ENCODE assay signal across 8 mouse cellular contexts in genomic region chr2:179973871-179974628, GRCm38 (mm10). TPM values are rescaled to one million over a fixed set of nuclear protein-coding genes. Genes with fewer than 3 reads are reported as not detected.
DNase-seq lines count a peak whose midpoint lies in the region; ATAC-seq and TF ChIP-seq lines count a peak whose summit lies in the region.

No protein-coding gene starts in this region.

- peak overlapping the region; percentile 32; the same call in 1 of the 2 replicates for H3K27ac ChIP-seq in heart, adult 2 months
- no peak overlapping the region for H3K27ac ChIP-seq in limb, embryonic 12.5 days
- peak overlapping the region; percentile 23; the same call in 1 of the 2 replicates for H3K27ac ChIP-seq in neural tube, embryonic 13.5 days (replicated peaks)

- intact Hi-C loops in heart, adult 2 months (cut with DNase I) = loop anchor here (2.0 to 5.0 kb wide), 2 partner anchors 57 to 143 kb away; partner anchors contain the start of gene Osbpl2

- no peaks in the 10 kb centered on the region for H3K9me3 ChIP-seq in limb, embryonic 12.5 days
- H3K9me3 ChIP-seq in neural tube, embryonic 13.5 days = no peaks in the 10 kb centered on the region

- no peaks in the 10 kb centered on the region for H3K27me3 ChIP-seq in heart, adult 2 months (ENCODE audit: control insufficient read depth, insufficient read depth, low read length)
- peaks cover 3% of the 10 kb centered on the region; the same call in 1 of the 2 replicates for H3K27me3 ChIP-seq in limb, embryonic 12.5 days
- no peaks in the 10 kb centered on the region for H3K27me3 ChIP-seq in neural tube, embryonic 13.5 days

- peak; percentile 55 for DNase-seq in cerebellum, adult 11-12 months
- no peak for DNase-seq in cerebellum, adult 11 months
- peak; percentile 33 to 45 for DNase-seq in adrenal gland, postnatal 36 days
- DNase-seq in heart, adult 2 months = peak in 1 of 2 experiments; percentile 71
- no peak for DNase-seq in urinary bladder, adult 18-20 months (ENCODE audit: low spot score in 2 of 2)
- no peak for DNase-seq in gastrocnemius, adult 8-10 months (ENCODE audit: low spot score in 2 of 2)

- TF ChIP-seq POLR2A in heart, adult 2 months (IDR thresholded peaks at IDR 0.05; ENCODE audit: insufficient read depth, low read depth, low read length) = no peak

- peaks cover 8% of the 10 kb centered on the region for H3K79me2 ChIP-seq in heart, adult 2 months (replicated peaks; ENCODE audit: control insufficient read depth, insufficient read depth, low read length)

- no peak for ATAC-seq in limb, embryonic 12.5 days (ENCODE audit: insufficient number of reproducible peaks, insufficient read depth, low FRiP score, low TSS enrichment, low read depth)
- ATAC-seq in neural tube, embryonic 13.5 days (ENCODE audit: low read depth) = no peak

- peaks cover 25% of the 10 kb centered on the region for H3K4me1 ChIP-seq in heart, adult 2 months (ENCODE audit: control insufficient read depth, insufficient read depth, low read length)
- peaks cover 44% of the 10 kb centered on the region for H3K4me1 ChIP-seq in limb, embryonic 12.5 days (replicated peaks)
- H3K4me1 ChIP-seq in neural tube, embryonic 13.5 days (replicated peaks) = peaks cover 75% of the 10 kb centered on the region

- TF ChIP-seq EP300 in heart, adult 2 months (IDR thresholded peaks at IDR 0.05; ENCODE audit: insufficient read depth, low read depth, low read length) = peak; percentile 77

- peaks cover 5% of the 10 kb centered on the region for H3K36me3 ChIP-seq in heart, adult 2 months (ENCODE audit: control insufficient read depth, insufficient read depth, low read length)
- no peaks in the 10 kb centered on the region for H3K36me3 ChIP-seq in limb, embryonic 12.5 days
- H3K36me3 ChIP-seq in neural tube, embryonic 13.5 days = no peaks in the 10 kb centered on the region

- H3K4me2 ChIP-seq in limb, embryonic 12.5 days = peak overlapping the region; percentile 100
- H3K4me2 ChIP-seq in neural tube, embryonic 13.5 days = peak overlapping the region; percentile 99

- peak overlapping the region; percentile 58 for H3K4me3 ChIP-seq in heart, adult 2 months
- H3K4me3 ChIP-seq in limb, embryonic 12.5 days (replicated peaks) = peak overlapping the region; percentile 73
- H3K4me3 ChIP-seq in neural tube, embryonic 13.5 days = peak overlapping the region; percentile 86

- WGBS in heart, adult 2 months = 39% methylated on average over 8 of the region's 8 CpGs
- WGBS in limb, embryonic 12.5 days = 36% methylated on average over 8 of the region's 8 CpGs
- WGBS in neural tube, embryonic 13.5 days = 35% methylated on average over 8 of the region's 8 CpGs

- 0 out of 2 replicates have a peak overlapping the region, but pooled peaks have one; percentile 8 for H3K9ac ChIP-seq in heart, adult 2 months (ENCODE audit: low read depth, low read length)
- H3K9ac ChIP-seq in limb, embryonic 12.5 days (replicated peaks) = peak overlapping the region; percentile 77
- H3K9ac ChIP-seq in neural tube, embryonic 13.5 days = peak overlapping the region; percentile 94

- TF ChIP-seq CTCF in heart, adult 2 months (IDR thresholded peaks at IDR 0.05) = no peak

RNA-seq across cellular contexts. Expression of gene Taf4, which starts 2.4 kb away (rescaled TPM):
- 10 to 100 TPM; 17.8 to 23.7 TPM for total RNA-seq in adrenal gland, postnatal 36 days (2021)
- total RNA-seq in heart, adult 2 months (2021) = 10 to 100 TPM; 16.4 to 20.5 TPM
- 7.4 and 8.6 TPM in 2 replicates for polyA plus RNA-seq in heart, adult 2 months (2012; rRNA removed)
- 3.8 and 5.0 TPM in 2 replicates for polyA plus RNA-seq in limb, embryonic 12.5 days (2016; fragmentation: Nextera tagmentation; extraction: Ambion mirVana)
- 3.7 and 4.1 TPM in 2 replicates for polyA plus RNA-seq in neural tube, embryonic 13.5 days (2015; fragmentation: Nextera tagmentation; extraction: Ambion mirVana)
- total RNA-seq in gastrocnemius, adult 8-10 months (2022) = 1 to 10 TPM; 7.2 to 9.6 (median 8.8) TPM

RNA-seq across cellular contexts. Expression of gene Lsm14b, which starts 50.7 kb away (rescaled TPM):
- total RNA-seq in adrenal gland, postnatal 36 days (2021) = 10 to 100 TPM; 43.0 to 44.9 TPM
- total RNA-seq in heart, adult 2 months (2021) = 10 to 100 TPM; 60.1 to 71.4 TPM
- 41.2 and 47.6 TPM in 2 replicates for polyA plus RNA-seq in heart, adult 2 months (2012; rRNA removed)
- polyA plus RNA-seq in limb, embryonic 12.5 days (2016; fragmentation: Nextera tagmentation; extraction: Ambion mirVana) = 13.6 and 14.2 TPM in 2 replicates
- polyA plus RNA-seq in neural tube, embryonic 13.5 days (2015; fragmentation: Nextera tagmentation; extraction: Ambion mirVana) = 19.7 and 20.6 TPM in 2 replicates
- 10 to 100 TPM; 48.2 to 51.7 (median 50.2) TPM for total RNA-seq in gastrocnemius, adult 8-10 months (2022)

Comparison
In these comparisons a context has a peak if more than half of its experiments do, and no peak if none do; other contexts are left out.
1. DNase-seq: peak in cerebellum, adult 11-12 months (single experiment) and adrenal gland, postnatal 36 days (2 of 2); none in cerebellum, adult 11 months (single experiment), urinary bladder, adult 18-20 months (0 of 2) and gastrocnemius, adult 8-10 months (0 of 2).
2. H3K9ac ChIP-seq: peak in every context shown above with its lines; median percentile 94 in neural tube, embryonic 13.5 days; 77 in limb, embryonic 12.5 days; 8 in heart, adult 2 months.
3. Peak in every context shown above with its lines, with median percentiles within 50 percentile points of each other: H3K4me3 ChIP-seq.